Mouse (Mus musculus) urinary bladder, adult 18-20 months (tissue): ENCODE results near the gene Abcc1.

Experiments
- DNase-seq, 2 experiments: peaks; one replicate each; pipeline ENCODE4 v3.0.0; 2022; ENCODE audit warnings: low spot score in 2 of 2, mixed read lengths in 2 of 2

Gene Abcc1

DNA sequence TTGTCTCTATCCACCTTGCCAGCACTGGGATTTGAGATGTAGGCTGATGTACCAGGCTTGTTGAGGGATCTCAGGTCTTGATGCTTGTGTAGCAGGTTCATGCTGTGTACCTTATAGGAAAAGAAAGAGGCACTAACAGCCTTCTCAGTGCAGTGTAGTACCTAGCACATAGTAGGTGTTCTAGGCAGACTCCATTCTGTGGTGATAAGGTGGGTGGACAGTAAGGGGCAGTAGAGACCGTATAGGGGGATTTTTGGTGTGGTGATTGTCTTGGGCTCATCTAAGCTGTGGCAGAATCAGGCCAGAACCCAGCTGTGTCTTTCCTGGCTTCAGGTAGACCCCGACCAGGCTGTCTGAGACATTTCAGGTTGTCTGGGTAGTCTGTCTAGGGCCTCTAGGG, 15.0 kb downstream of the Abcc1 start:
- DNase-seq: no peak

DNA sequence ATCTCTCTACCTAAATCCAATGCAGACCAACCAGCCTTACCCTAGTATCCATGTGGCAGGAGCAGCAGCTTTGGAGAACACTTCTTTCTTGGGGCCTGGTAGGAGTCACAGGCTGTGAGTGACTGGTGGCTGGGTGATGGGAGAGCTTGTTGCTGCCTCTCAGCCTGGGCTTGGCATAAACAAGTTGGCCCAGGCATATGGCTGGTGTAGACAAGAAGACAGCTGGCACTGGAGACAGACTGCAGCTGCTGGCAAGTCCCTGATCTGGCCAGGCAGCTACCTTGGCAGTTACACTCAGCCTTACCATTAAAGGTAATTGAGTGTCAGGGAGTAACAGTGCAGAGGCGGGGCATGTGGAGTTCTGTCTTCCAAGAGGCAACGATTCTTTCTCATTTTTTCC, 16.0 kb downstream of the Abcc1 start:
- DNase-seq: peak in 1 of 2 experiments; percentile 33

DNA sequence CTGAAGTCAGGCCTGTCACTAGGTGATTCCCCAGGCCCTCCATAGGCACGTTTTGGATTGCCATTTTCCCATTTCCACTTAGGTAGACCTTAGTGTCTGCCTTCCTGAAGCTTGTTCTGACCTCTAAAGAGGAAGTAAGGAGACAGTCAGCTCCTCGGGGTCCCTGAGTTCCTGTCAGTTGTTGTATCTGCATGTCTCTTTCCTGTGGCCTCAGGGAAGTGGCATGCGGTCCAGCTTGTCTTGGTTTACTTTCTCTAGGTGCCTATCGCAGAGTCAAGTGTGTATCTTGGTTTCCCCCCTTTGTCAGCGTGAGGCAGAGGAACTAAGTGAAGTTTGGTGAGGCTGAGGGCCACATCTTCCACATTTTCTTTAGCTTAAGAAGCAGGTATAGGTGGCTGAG, 17.3 kb downstream of the Abcc1 start:
- DNase-seq: no peak

DNA sequence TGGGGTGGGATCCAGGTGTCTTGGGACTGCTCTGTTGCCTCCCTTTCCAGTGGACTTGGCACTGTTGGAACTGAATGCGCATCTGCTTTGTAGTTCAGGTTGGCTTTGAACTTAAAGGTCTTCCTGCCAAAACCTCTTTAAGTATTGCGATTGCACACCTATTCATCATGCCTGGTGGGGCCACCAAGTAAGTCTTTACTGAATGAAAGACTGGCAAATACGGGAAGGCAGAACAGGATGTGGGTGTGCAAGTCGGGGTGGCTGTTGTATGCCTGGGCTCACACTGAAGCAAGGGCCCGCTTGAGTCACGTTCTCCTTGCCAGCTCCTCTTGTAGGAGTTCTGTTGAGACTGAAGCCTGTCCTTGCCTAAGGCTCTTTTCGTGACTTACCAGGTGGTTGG, 18.5 kb downstream of the Abcc1 start:
- DNase-seq: no peak

DNA sequence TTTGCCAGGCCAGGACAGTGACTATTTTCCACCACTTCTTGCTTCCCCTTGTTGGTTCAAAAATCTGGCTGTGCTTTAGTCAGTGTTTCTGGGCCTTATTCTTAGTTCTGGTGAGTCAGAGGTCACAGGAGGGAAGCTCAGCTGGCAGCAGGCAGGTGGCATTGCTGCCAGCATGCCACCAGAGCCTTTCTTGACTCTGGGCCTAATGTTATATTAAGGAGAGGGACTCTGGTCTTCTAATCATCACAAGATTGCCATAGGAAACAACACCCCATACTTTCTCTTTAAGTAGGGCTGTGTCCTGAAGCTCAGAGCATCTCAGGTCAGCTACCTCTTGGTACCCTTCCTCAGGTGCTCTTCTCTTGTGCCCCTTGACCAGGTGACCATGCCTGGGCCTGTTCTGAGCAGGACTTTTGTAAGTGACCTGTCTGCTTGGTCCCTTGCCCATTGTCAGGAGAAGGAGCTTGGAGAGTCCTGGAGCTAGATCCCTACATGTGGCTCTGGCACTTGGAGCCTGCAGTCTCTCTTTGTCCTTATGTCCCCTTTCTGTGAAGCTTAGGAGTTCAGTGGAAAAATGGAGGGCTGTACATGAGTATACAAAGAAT, 19.8 kb downstream of the Abcc1 start:
- DNase-seq: no peak

DNA sequence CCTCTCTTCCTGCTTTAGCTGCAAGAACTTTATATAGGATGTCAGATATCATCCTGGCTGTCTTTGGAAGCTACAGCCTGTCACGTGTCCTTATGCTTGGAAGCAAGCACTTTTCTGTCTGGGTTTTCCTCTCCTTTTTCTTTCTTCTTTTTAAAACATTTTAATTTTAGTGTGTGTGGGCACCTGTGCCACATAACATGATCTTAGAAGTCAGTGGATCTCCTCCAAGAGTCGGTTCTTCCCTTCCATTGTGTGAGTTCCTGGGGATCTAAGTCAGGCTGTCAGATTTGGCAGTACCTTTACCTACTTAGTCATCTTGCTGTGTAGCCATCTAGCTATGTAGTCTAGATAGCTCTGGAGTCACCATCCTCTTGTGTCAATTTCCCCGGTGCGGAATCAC, 37.9 kb downstream of the Abcc1 start:
- DNase-seq: no peak

DNA sequence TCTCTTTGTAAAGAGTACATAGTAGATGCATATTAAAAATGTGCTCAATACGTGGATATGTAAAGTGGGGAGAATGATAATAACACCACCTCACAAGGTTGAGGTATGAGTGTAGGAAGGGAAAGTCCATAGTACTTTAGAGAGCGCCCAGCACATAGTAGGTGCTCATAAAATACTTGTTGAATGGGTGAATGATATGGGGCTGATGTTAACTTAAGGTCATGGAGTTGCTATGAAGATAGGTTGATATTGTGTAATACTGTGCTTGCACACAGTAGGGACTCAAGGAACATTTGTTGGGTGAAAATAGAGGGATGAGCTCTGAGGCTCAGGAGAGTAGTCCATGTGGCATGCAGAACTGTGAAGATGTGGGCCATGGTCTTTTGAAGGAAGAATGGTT, 42.1 kb downstream of the Abcc1 start:
- DNase-seq: no peak

DNA sequence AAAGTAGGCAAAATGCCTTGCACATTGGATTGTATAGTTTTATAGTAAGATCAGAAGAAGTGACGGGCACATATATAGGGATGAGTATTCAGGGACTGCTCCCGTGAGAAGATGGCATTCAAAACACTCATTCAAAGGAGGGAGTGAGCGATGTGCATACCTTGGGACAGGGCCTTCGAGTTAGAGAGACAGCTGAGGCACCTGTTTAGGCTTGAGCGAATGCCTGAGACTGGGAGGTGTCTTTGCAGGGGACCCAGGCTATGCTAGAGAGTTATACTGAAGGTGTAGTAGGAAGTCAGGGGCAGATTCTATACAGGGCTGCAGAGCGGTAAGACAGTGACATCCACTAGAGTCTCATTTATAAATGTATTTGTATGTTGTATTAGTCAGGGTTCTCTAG, 44.3 kb downstream of the Abcc1 start:
- no peak for DNase-seq

DNA sequence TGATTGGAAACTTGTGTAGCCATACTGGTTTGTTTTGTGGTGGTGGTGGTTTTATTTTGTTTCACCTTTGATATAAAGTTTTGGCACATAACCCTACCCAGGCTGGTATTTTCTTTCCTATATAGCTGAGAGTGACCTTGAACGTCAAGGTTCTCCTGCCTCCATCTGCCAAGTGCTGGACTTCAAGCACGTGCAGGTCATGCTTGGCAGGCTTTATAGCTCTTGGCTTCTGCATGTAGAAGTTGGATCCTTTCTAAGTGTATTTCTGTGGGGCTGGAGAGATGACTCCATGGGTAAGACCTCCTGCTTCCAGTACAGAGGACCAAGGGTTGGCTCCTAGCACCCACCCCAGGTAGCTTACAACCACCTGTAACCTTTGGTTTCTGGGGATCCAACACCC, 47.8 kb downstream of the Abcc1 start:
- DNase-seq: no peak

DNA sequence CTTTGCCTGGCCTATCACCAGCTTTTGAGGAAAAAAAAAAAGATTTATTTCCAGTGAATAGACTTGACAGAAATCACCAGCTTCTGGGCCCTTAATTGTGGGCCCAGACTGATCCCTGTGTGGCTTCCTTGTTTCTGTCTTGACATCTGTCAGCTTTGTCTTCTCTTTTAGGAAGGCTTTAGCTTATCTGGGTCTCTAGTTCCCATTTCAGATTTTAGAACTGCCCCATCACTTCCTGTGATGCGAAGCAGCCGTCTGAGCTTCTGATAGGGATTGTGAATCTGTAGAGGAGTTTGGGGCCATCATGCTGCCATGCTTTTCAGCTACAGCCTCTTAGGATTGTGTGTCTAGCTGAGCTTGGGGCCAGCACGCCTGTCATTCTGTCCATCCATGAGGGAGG, 48.4 kb downstream of the Abcc1 start:
- no peak for DNase-seq

DNA sequence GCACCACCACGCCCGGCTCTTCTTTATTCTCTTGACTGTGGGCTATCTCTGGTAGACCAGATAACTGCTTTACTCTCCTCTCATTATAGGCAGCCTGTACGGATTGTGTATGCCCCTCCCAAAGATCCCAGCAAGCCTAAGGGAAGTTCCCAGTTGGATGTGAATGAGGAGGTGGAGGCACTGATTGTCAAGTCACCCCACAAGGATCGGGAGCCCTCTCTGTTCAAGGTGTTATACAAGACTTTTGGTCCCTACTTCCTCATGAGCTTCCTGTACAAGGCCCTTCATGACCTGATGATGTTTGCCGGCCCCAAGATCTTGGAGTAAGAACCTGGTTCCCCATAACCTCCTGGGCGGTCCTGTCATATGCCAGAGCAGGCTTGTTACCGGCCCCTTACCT, 49.3 kb downstream of the Abcc1 start:
- DNase-seq: no peak

DNA sequence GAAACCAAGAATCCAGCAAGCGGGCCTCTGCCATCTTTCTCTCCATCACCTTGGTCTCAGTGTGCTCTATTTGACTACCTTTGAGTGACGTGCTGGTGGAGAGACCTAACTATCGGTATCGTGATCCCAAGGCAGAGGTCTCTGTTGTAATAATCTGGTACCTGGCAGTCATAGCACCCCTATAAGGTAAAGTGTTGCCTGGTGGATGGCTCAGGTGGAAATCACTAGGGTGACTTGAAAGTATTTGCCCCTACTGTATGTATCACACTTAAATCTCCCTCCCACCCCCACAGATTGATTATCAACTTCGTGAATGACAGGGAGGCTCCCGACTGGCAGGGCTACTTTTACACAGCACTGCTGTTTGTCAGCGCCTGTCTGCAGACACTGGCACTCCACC, 49.8 kb downstream of the Abcc1 start:
- no peak for DNase-seq

DNA sequence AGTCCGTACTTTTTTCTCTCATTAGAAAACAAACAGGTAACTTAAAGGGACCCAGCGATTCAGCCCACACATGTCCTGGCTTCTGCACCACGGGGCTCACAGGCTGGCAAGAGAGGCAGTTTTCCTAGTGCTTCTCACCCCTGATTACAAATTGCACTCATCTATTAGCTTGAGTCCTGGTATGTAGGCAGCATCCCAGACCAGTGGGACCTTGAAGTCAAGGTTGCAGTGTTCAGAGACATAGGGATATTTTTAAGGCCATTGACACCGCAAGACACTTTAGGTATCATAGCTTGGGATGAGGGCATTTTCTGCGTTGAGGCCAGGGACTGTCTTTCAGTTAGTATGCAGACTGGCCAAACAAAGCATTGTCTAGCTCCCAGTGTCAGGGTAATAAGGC, 51.2 kb downstream of the Abcc1 start:
- DNase-seq: no peak

DNA sequence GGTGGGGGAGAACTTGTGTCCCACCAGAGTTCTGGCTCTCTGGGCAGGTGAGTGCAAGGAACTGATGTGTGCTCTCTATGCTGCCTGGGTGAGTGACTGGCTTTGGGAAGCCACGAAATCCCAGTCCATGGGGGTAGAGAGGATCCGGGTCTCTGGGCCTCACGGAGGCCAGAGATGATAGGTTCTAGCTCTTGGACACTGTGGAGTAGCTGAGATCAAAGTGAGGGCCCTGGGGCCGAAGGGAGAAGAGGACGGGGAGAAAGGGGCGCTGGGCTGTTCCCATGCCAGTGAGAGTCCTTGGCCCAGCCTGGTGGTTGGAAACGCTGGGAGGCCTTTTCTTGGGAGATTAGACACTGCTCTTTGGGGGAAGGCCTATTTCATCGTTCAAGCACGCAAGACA, 53.8 kb downstream of the Abcc1 start:
- no peak for DNase-seq

DNA sequence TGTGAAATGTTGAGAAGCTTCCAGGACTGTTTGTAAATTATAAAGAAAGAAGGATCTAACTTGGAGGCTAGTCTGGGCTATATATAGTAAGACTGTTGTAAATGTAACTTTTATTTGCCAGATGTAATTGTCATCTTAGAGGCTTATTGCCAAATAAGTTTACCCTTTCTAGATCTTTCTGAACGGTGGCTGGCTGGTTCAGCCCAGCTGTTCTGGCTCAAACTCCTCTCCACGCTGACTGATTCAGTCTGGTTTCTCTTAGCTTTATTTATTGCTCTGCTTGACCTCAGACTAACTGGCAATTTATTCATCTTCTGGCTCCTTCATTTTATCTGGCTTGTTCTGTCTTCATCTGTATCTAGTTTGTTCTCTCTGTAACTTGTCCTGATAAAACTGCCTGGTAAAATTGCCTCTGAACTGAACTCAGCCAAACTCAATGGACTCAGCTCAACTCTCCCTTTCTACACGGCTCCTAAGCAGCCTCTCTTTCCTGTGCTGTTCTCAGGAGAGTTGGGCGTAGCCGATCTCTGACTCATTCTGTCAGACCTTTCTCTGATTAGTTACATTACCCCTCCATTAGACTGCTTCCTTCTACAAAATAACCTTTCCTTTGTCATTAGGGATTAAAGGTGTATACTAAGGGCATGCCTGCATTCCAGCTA, 55.7 kb downstream of the Abcc1 start:
- DNase-seq: no peak

DNA sequence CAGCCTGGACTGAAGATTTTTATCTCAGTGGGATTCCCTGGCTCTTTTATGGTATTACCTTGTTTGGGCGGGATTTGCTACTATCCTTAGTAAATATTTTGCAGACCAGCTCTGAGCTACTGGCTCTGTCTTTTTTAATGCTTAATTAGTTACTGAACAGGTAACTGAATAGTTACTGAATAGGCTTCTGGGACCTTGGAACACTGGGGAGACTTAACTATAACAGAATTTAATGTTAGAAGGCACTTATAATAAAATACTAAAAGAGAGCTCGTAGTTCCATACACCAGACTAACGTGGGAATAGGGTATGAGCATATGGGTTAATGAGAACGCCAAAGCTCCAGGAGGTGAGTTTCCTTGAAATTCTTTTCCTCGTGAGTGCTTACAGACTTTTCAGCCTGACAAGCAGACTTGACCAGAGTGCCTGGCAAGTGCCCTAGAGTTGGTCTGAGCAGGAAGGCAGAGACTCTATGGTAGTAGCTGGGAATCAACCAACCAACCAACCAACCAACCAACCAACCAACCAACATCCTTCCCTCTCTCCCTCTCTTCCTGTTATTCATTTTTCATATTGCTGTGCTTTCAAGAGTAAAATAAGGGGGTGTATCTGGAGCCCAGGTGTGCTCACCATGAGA, 59.3 kb downstream of the Abcc1 start:
- DNase-seq: no peak

DNA sequence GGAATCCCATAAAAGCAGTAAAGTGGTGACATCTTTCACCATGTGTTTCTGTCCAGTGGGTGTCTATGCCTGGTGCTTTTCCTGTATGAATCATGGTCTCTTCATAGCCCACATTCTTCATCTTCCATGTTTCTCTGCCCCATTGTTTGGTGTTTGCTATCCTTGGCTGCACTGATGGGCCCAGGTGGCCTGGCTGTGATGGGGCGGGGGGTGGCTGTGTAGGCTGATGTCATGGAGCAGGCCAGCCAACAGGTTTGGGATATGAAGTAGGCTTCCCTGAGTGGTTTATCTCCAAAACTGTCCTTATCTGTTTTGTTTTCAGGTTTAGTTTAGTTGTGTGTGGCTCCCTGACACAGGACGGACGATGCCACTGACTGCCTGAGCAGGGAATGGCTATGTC, 60.7 kb downstream of the Abcc1 start:
- no peak for DNase-seq

DNA sequence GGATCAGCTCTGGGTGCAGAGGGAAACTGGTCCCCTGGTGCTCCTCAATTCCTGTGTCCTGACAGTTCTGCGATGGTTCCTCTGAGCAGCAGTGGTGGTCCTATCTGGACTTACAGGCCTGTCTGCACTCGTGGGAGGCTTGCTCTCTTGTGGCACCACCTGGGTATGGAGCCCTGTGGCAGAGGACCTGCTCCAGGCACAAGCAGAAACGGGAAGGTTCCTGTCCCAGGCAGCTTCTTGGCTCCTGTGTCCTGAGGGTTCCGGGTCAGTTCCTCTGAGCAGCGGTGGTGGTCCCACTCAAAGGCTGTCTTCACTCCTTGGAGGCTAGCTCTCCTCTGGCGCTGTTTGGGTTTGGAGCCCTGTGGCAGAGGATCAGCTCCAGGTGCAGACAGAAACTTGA, 68.0 kb downstream of the Abcc1 start:
- DNase-seq: no peak

DNA sequence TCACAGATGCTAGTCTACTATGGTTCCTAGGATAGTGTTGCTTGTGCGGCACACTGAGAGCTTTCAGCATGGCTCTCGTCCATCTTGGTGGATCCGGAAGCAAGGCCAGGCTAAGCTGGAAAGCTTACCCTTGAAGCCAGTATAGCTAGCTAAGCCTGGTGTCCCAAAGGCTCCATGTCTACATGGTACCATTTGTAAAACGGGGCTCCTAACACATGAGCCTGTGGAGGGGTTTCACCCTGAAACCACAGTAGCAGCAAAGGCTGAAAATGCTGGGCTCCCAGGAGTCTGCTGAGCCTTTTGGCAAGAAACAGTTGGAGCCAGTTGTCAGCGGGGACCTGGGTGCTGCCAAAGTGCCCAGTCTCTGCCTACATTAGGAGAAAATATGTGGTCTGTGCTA, 71.6 kb downstream of the Abcc1 start:
- no peak for DNase-seq

DNA sequence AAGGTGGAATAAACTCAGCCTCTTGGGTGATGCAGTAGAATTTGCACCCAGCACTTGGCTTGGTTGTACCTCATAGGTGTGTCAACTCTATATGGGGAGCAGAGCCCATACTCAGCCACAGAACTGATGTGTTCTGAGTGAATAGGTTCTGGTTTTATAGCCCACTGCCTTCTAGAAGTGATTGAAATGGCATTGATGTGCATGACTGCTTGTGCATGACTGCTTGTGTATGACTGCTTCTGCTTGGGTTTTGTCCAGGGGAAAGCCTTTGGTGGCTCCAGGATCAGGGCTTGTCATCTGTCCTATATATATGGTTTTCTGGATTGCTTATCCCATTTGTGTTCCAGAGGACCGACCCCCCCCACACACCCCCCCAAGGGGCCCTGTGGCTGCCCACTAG, 74.2 kb downstream of the Abcc1 start:
- no peak for DNase-seq

DNA sequence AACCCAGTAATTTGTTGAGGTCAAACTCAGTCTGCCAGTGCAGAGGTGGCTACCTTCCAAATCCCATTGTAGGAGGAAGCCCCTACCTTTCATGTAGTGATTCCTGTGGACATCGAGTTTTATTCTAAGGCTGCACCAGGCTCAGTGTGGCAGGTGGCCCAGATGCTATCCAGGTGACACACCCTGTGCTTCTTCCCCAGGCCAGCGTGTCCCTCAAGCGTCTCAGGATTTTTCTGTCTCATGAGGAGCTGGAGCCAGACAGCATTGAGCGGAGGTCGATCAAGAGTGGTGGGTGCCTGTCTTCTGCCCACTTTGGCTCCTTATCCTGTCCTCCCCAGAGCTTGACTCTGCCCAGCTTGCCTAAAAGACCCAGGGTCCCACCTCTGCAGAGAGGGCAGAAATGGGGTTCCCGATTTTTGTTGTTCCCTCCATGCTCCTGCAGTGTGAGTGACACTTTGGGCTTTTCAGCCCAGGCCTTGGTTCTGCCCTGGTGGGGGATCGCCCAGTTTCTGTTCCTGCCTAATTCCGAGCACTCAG, 76.2 kb downstream of the Abcc1 start:
- no peak for DNase-seq

DNA sequence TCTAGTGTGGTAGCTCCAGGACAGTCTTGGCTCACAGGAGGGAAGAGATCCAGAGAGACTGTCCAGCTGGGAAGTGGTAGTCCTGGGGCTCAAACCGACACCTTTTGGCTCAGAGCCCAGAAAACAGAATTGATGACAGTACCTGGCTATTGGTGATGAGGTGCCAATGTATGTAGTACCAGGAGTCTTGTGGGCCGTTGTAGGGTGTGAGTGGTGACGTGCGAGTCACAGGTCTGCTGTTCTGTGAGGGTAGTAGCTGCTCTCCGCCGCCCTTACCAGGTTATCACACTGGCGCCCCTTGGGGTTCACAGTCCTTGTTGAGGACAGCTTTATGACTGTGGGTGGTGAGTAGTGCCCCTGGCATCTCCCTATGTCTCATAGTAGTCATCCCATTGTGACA, 77.2 kb downstream of the Abcc1 start:
- DNase-seq: no peak

DNA sequence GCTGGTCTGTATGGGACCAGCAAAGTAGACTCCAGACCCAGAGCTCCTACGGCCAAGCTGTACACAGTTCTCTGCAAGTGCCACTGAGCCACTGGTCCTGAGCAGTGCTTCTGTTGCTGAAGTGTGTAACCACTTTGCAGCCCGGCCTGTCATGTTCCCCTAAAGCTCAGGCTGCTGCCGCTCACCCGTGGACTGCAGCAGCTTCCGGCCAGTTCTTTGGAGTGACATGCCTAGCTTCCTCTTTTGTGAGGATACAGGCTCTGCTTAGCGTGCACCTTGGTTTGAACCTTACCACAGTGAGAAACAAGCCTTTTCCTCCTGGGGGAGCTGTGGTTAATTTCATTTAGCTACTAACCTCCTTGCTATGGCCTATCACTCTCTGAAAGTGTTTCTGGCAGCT, 77.7 kb downstream of the Abcc1 start:
- no peak for DNase-seq
